Mouse (Mus musculus) liver, postnatal 0 days (tissue): ENCODE measurements at regions not wholly inside any gene's neighbourhood (a gene's known extent, or its start where the extent isn't known, plus 50 kb on each side); places are given as distances from the start of the nearest gene placed in this dataset.

Source experiments
- CTCF ChIP-seq: sonication (generic); IDR thresholded peaks from 2 replicates; pipeline ENCODE4 v1.5.1; 2016; ENCODE audit warnings: antibody characterized with exemption, low read depth
- EP300 ChIP-seq: IDR thresholded peaks from 2 replicates; pipeline ENCODE4 v1.6.1; 2016; ENCODE audit warnings: antibody characterized with exemption, low read depth, mild to moderate bottlenecking

GRCm38 (mm10) chr16:51940574-51940973 lies 90.5 kb upstream of the Cblb start:
- TF ChIP-seq EP300 = no peak
- no peak for TF ChIP-seq CTCF
